Mouse (Mus musculus): ENCODE measurements around the gene Arpin. TPM values are rescaled to one million over a fixed set of nuclear protein-coding genes. Genes with fewer than 3 reads are reported as not detected.

Arpin gene
- 10.2 and 12.0 TPM in 2 replicates for polyA plus RNA-seq (2012; rRNA removed)

GRCm38 (mm10) chr7:79934862-79935510 is at the start of gene Arpin:
Arpin (minus strand) TSS chr7:79935359.

DNA sequence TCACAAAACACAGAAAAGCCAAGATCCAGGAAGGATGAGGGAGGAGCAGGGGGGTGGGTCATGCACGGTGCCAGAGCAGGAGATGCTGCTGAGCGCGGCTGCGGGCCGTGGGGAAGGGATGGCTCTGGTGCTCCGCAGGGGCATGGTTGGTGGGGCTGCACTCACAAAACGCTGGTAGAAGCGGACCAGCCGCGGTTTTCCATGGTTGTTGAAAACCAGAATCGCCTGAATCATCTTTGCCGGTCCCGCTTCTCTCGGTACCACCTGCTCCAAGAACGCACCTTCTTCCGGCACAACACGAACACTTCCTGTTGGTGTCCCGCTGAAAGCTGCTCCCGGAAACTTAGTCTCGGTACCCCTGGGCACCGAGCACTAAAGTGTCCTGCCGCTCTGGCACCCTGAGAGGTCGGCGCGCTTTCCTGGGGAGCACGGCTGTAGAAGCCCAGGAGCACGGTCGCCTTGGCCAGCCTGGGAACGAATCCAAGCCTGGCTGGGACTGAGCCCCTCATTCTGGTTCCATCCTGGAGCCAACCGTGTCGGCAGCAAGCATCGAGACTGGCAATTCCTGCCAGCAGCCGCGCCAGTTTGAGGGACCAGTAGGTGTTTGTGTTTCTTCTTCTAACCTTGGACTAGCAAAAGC is 14.7 kb downstream of the Arpin start, which contains the start of gene Ap3s2:
Gene Ap3s2 (minus strand): TSS at position 306 of the 640 bp plus-strand sequence.

Other genes with a start within 250 kb of the Arpin start
- gene Kif7, start 219.6 kb downstream of the Arpin start, polyA plus RNA-seq (2012; rRNA removed): 7.0 and 7.3 TPM in 2 replicates
- 0.12 and 0.20 TPM in 2 replicates for gene Plin1, start 202.5 kb downstream of the Arpin start, polyA plus RNA-seq (2012; rRNA removed)
- 12.4 and 14.1 TPM in 2 replicates for gene Pex11a, start 192.2 kb downstream of the Arpin start, polyA plus RNA-seq (2012; rRNA removed)
- 0.29 and 0.41 TPM in 2 replicates for gene Wdr93, start 192.2 kb downstream of the Arpin start, polyA plus RNA-seq (2012; rRNA removed)
- 0.05 and 0.07 TPM in 2 replicates for gene Mesp1, start 141.6 kb downstream of the Arpin start, polyA plus RNA-seq (2012; rRNA removed)
- gene Mesp2, start 124.6 kb downstream of the Arpin start, polyA plus RNA-seq (2012; rRNA removed): 0.90 and 1.2 TPM in 2 replicates
- gene Anpep, start 74.3 kb downstream of the Arpin start, polyA plus RNA-seq (2012; rRNA removed): 5.1 and 9.9 TPM in 2 replicates
- 46.1 and 51.1 TPM in 2 replicates for gene Ap3s2, start 14.7 kb downstream of the Arpin start, polyA plus RNA-seq (2012; rRNA removed)
- 29.2 and 30.0 TPM in 2 replicates for gene Zfp710, start 89.5 kb upstream of the Arpin start, polyA plus RNA-seq (2012; rRNA removed)
- gene Idh2, start 180.0 kb upstream of the Arpin start, polyA plus RNA-seq (2012; rRNA removed): 287 and 310 TPM in 2 replicates